Mouse (Mus musculus): ENCODE data around the gene Sqstm1. TPM values are rescaled to one million over a fixed set of nuclear protein-coding genes. Genes with fewer than 3 reads are reported as not detected.
"Not testable (repeated sequence)": the region's sequence is repeated elsewhere in the genome, so short reads cannot be mapped to it uniquely, and the experiment has no call there.

Sqstm1 gene
- polyA plus RNA-seq, 1 experiment from 2014 or later = 422 TPM

DNA sequence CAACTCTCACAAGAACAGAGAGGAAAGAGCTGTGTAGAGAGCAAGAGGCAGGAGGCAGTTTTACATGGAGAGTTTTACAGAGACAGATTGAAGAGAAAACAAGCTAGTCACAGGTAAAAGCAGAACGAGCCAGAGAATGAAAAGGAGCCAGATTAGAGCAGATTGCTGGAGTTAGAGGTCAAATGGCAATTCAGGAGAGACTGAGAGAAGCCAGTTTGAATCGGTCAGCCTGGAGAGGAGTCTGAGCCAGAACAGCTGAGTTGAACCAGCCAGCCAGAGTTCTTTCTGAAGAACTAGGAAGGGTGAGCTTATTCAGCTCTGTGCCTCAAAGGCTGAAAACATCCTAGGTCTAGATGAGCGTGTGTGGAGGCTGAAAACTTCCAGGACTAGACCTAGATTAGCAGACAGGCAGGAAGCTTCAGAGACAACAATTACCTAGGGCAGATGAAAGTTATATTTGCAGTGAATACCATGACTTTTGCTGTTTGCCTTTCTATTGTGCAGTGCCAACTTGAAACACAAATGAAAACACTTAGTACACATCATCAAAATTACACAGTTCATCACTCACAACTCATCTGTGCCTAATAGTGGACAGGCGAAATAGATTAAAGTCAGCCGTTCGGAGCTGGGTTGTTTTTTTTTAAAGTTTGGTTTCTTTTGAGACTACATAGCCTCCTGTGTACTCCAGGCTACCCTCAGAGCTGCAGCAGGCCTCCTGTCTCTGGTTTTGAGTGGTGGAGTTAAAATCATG lies 30.0 kb downstream of the Sqstm1 start:
- Histone ChIP-seq H3K4me3 (no peak overlapping the region), H3K36me3 (peaks cover 21% of the 10 kb centered on the region), H3K27ac (replicated peaks) (no peak overlapping the region), H3K27me3 (no peaks in the 10 kb centered on the region), H3K9ac (no peak overlapping the region), H3K4me1 (replicated peaks) (peaks cover 9% of the 10 kb centered on the region), H3K4me2 (no peak overlapping the region), H3K9me3 (no peaks in the 10 kb centered on the region)
- 83% methylated on average over 6 of the region's 6 CpGs for WGBS
- no peak for ATAC-seq (ENCODE audit: low FRiP score, low read depth)

DNA sequence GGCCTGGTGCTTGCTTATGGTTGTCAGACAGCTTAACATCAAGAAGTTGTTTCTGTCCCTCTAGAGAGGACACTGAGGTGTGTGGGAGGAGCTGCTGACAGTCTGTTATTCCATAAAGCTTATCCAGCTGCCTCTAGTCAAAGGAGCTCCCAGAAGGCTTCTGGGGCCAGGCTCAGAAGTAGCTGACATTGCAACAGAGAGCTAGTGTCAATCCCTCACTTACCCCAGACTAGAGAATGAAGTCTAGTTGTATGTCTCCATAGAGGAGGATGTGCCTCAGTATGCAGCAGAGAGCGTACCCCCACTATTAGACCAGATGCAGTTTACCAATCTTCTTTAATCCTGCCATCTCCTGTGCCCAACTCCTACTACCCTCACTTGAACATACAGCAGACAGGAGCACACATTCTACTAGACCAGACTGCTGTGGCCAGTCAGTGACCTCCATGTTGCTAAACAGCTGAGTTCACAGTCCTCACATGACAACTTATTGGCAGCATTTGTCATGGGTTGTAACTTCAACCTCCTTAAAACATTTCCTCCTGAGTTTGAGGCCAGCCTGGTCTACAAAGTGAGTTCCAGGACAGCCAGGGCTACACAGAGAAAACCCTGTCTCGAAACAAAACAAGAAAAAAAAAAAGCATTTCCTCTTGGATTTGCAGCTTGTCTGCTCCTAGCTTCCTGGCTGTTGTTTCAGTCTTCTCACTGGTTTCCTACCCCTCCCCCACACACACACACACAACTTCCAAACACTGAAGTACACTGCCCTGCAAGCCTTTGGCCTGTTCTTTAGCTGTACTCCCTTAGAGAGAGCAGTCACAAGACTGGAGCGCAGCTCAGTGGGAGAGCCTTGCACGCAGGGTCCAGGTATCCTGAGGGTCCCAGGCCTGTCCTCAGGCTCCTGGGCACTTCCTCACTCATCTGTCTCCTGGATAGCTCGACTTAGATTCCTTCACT lies 31.8 kb downstream of the Sqstm1 start:
- 88% methylated on average over 5 of the region's 5 CpGs for WGBS
- Histone ChIP-seq H3K36me3 (peaks cover 14% of the 10 kb centered on the region; the same call in 1 of the 2 replicates), H3K9ac (no peak overlapping the region)

DNA sequence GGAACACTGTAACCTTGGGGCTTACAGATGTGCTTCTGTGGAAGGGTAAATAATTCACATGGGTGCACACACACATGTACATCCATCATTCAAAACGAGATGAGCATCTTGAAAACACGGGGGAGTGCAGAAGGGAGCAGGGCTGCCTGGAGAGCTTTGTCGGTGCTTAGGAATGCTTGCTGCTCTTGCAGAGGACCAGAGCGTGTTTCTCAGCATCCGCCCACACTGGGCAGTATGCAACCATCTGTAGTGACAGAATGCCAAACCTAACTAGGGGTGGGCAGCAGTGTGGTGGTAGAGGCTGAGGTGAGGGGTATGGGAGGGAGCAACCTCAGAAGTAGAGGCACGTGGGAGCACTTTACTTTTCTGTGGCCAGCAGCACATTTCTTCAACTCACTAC lies 33.5 kb downstream of the Sqstm1 start:
- no peak overlapping the region for H3K4me3 ChIP-seq
- peaks cover 15% of the 10 kb centered on the region for H3K36me3 ChIP-seq
- H3K4me1 ChIP-seq (replicated peaks) = peaks cover 15% of the 10 kb centered on the region
- ATAC-seq (ENCODE audit: low FRiP score, low read depth) = no peak
- WGBS = 82% methylated on average over 6 of the region's 6 CpGs
- H3K9ac ChIP-seq = no peak overlapping the region
- no peaks in the 10 kb centered on the region for H3K9me3 ChIP-seq
- H3K4me2 ChIP-seq = no peak overlapping the region
- no peaks in the 10 kb centered on the region for H3K27me3 ChIP-seq
- H3K27ac ChIP-seq (replicated peaks) = no peak overlapping the region

More for the DNA sequence above, 31.8 kb downstream of the Sqstm1 start:
- Histone ChIP-seq H3K4me2 (no peak overlapping the region), H3K27ac (replicated peaks) (no peak overlapping the region), H3K4me1 (replicated peaks) (peaks cover 15% of the 10 kb centered on the region), H3K9me3 (no peaks in the 10 kb centered on the region), H3K4me3 (no peak overlapping the region), H3K27me3 (no peaks in the 10 kb centered on the region)
- ATAC-seq (ENCODE audit: low FRiP score, low read depth) = no peak

DNA sequence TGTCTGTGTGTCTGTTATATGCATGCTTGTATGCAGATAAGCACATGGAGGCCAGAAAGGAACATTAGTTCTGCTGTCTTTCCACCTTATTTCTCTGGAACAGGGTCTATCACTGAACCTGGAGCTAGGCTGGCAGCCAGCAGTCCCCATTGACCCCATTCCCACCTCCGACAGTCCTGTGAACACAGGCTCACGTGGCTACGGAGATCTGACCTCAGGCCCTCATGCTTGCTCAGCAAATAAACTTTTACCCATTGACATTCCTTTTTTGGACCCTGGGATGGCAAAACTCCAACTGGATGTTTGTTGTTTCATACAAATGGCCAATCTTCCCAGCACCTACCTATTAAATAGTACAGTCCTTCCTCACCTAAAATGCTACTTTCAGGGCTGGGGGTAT lies 34.3 kb downstream of the Sqstm1 start:
- ATAC-seq (ENCODE audit: low FRiP score, low read depth) = no peak
- Histone ChIP-seq H3K4me1 (replicated peaks) (peaks cover 15% of the 10 kb centered on the region), H3K9ac (no peak overlapping the region), H3K4me2 (no peak overlapping the region), H3K27me3 (no peaks in the 10 kb centered on the region), H3K27ac (replicated peaks) (no peak overlapping the region), H3K4me3 (no peak overlapping the region), H3K36me3 (peaks cover 21% of the 10 kb centered on the region), H3K9me3 (no peaks in the 10 kb centered on the region)
- 83% methylated on average over 3 of the region's 3 CpGs for WGBS

DNA sequence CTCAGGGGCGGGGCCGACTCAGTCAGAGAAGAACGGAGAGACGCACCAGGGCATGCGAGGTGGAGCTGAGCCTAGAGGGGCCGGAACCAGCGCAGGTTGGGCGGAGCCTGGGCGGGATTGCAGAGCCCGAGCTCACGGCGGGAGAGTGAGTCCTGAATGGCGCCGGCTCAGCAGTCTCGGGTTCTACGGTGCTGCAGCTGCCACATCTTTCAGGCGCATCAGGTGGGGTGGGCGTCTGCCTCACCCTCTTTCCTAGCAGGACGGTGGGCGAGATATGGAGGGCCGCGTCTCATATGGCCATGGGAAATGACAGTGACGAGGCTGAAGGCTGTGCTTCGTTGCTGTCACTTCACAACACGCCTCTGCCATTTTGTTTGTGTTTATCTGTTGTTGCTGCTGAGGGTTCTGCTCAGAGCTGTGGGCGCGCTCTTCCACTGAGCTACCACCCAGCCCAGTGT lies 35.9 kb downstream of the Sqstm1 start:
- 0% methylated on average over 27 of the region's 27 CpGs for WGBS
- H3K27me3 ChIP-seq = no peaks in the 10 kb centered on the region

DNA sequence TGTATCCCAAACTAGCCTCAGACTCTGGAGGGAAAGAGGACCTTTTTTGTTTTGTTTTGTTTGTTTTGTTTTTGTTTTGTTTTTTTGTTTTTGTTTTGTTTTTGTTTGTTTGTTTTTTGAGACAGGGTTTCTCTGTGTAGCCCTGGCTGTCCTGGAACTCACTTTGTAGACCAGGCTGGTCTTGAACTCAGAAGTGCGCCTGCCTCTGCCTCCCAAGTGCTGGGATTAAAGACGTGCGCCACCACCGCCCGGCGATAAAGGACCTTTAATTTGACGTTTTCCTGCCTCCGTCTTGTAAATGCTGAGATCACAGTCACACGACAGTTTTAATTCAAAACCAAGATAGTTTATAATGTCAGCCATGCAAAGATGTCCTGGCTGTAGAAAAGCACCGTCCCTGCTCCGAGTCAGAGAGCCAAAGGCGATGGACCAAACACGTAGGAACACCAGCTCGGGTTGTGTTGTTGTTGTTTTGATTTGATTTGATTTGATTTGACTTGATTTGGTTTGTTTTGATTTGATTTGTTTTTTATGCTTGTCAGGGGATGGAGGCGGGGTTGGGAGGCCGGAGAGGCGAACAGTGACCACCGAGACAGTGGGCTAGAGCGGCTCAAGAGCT lies 36.4 kb downstream of the Sqstm1 start, which contains the start of gene Mrnip:
Mrnip (plus strand) TSS at position 334 of the 619 bp plus-strand sequence.
- H3K36me3 ChIP-seq = peaks cover 28% of the 10 kb centered on the region
- ATAC-seq (ENCODE audit: low FRiP score, low read depth) = peak; percentile 73
- peak within 1 kb of the TSS; percentile 94 for H3K27ac ChIP-seq (replicated peaks)
- WGBS = 4% methylated on average over 19 of the region's 19 CpGs
- peaks cover 15% of the 10 kb centered on the region for H3K4me1 ChIP-seq (replicated peaks)
- H3K4me3 ChIP-seq = peak within 1 kb of the TSS; percentile 61
- not testable (repeated sequence) for H3K27me3 ChIP-seq, H3K9me3 ChIP-seq
- H3K9ac ChIP-seq = peak within 1 kb of the TSS; percentile 67
- H3K4me2 ChIP-seq = peak within 1 kb of the TSS; percentile 84

More for the DNA sequence above, 35.9 kb downstream of the Sqstm1 start:
- Histone ChIP-seq H3K36me3 (peaks cover 26% of the 10 kb centered on the region), H3K4me1 (replicated peaks) (peaks cover 15% of the 10 kb centered on the region), H3K27ac (replicated peaks) (peak overlapping the region; percentile 94), H3K9me3 (no peaks in the 10 kb centered on the region), H3K4me3 (peak overlapping the region; percentile 61), H3K4me2 (peak overlapping the region; percentile 84), H3K9ac (peak overlapping the region; percentile 67)
- ATAC-seq (ENCODE audit: low FRiP score, low read depth) = peak; percentile 98

DNA sequence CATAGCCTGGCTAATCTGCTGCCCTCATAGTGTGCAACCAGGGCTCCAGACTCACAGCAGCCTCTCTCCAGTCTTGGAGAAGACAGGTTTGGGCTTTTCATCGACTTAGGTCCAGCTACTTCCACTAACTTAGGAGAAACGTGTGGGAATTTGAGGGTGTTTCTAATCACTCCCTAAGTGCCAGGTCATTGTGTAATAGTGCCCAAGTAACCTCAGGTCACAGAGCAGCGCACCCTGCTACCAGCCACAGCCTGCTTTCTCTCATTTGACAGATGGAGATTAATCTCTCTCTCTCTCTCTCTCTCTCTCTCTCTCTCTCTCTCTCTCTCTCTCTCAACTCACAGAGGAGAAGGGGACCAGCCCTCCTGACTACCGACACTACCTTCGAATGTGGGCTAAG lies 42.3 kb downstream of the Sqstm1 start:
- Histone ChIP-seq H3K9ac (no peak overlapping the region), H3K4me3 (no peak overlapping the region), H3K9me3 (no peaks in the 10 kb centered on the region), H3K4me1 (replicated peaks) (no peaks in the 10 kb centered on the region), H3K27me3 (no peaks in the 10 kb centered on the region), H3K36me3 (peaks cover 62% of the 10 kb centered on the region), H3K27ac (replicated peaks) (no peak overlapping the region), H3K4me2 (no peak overlapping the region)
- WGBS = 81% methylated on average over 5 of the region's 5 CpGs
- ATAC-seq (ENCODE audit: low FRiP score, low read depth) = no peak

DNA sequence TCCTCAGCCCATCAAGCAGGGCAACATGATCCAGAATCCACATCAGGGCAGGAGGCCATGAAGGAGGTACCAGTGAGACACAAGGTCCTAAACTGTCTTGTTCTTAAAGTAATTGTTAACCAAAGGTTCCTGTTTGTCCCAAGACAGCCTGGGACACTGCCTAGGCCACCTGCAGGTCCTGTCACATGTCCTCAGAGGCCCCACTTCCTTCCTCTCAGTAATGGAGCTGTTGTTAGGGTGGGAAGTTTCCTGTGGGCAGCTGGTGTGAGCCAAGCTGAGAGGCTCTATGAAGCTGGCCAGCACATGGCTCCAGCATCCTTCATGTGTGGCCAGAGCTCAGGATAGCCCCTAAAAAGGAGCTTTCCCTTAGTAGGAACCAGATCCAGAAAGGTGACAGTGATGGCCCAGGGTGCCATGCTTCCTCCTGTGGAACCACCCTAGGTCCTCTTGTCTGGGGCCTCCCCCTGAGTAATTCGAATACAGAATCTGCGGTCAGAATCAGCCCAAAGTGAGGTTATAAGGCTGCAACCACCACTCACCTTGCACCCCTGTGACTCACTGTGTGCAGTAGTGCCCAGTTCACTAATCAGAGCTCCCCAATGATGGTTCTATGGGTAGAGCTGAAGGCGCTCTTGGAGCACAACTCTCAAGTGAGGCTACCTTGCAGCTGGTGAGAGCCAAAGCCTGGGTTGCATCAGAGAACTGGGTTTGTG lies 48.1 kb downstream of the Sqstm1 start:
- Histone ChIP-seq H3K27ac (replicated peaks) (no peak overlapping the region), H3K36me3 (peaks cover 74% of the 10 kb centered on the region), H3K4me1 (replicated peaks) (no peaks in the 10 kb centered on the region), H3K9ac (no peak overlapping the region), H3K4me3 (no peak overlapping the region), H3K27me3 (no peaks in the 10 kb centered on the region), H3K4me2 (no peak overlapping the region), H3K9me3 (no peaks in the 10 kb centered on the region)
- no peak for ATAC-seq (ENCODE audit: low FRiP score, low read depth)
- WGBS = over 99% methylated on average over 3 of the region's 3 CpGs

DNA sequence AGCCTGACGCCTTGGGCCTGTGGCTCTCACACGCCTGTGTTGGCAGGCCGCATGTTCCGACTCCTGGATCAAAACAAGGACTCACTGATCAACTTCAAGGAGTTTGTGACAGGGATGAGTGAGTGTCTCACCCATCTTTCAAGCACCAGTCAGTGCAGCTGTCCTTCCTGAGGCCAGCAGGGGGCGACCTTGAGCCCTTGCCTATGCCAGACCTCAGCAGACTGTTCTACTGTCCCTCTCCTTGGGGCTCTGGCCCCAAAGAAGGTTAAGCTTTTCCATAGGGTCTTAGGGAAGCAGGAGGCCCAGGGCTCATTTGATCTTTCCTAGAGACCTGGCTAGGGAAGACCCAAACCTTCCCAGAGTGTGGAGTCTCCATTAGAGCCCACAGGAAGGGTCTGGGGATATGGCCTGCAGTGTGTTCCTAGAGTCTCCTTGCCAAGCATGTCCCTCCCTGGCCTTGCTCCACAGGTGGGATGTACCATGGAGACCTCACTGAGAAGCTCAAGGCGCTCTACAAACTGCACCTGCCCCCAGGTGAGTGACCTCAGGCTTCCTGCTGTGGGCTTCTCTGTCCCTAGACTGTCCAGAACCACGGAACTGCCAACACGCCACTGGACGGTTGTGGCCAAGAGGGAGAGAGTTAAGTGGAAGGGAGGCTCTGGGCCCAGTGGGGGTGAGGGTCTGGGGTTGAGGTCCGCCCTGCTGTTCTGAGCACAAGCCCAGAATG lies 48.9 kb downstream of the Sqstm1 start:
- no peak overlapping the region for H3K4me2 ChIP-seq
- H3K9ac ChIP-seq = no peak overlapping the region
- H3K36me3 ChIP-seq = peaks cover 78% of the 10 kb centered on the region
- WGBS = 59% methylated on average over 10 of the region's 10 CpGs
- no peak overlapping the region for H3K4me3 ChIP-seq
- no peaks in the 10 kb centered on the region for H3K27me3 ChIP-seq
- ATAC-seq (ENCODE audit: low FRiP score, low read depth) = no peak
- H3K27ac ChIP-seq (replicated peaks) = no peak overlapping the region
- H3K4me1 ChIP-seq (replicated peaks) = no peaks in the 10 kb centered on the region
- no peaks in the 10 kb centered on the region for H3K9me3 ChIP-seq

DNA sequence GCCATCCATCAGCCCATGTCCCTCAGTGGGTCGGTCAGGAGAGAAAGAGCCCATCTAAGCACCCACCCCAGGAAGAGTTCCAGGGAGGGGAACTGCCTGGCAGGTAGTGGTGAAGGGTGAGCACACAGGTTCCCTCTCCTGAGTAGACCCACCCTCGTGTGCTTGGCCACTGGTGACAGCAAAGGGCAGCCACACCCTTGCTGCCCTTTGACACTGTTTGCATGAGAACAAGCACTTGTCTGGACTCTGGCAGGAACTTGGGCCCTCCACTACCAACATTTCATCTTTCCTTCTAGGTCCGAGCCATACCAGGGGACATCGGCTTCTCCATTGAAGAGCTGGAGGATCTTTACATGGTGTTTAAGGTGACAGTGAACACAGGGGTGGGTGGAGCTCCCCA lies 51.3 kb downstream of the Sqstm1 start:
- no peaks in the 10 kb centered on the region for H3K27me3 ChIP-seq
- H3K4me2 ChIP-seq = no peak overlapping the region
- WGBS = 88% methylated on average over 4 of the region's 4 CpGs
- H3K4me3 ChIP-seq = no peak overlapping the region
- H3K9me3 ChIP-seq = no peaks in the 10 kb centered on the region
- no peak overlapping the region for H3K27ac ChIP-seq (replicated peaks)
- ATAC-seq (ENCODE audit: low FRiP score, low read depth) = no peak
- no peaks in the 10 kb centered on the region for H3K4me1 ChIP-seq (replicated peaks)
- peaks cover 84% of the 10 kb centered on the region for H3K36me3 ChIP-seq
- H3K9ac ChIP-seq = no peak overlapping the region

DNA sequence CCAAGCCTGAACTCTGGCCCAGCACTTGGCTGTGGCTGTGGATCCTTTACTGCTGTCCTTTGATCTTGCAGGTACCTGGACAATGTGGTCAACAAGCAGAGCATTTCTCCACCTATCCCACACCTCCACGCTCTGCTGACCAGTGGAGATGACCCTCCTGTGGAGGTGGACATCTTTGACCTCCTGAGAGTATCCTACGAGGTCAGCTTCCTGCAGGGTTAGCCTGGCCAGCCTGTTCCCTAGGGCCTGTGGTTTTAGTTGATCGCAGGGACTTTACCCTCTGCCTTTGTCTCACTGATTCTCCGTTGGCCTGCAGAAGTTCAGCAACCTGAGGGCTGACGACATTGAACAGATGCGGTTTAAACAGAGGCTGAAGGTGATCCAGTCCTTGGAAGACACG lies 52.3 kb downstream of the Sqstm1 start:
- 95% methylated on average over 7 of the region's 7 CpGs for WGBS
- H3K36me3 ChIP-seq = peaks cover 82% of the 10 kb centered on the region
- no peak for ATAC-seq (ENCODE audit: low FRiP score, low read depth)
- no peak overlapping the region for H3K27ac ChIP-seq (replicated peaks)
- H3K4me1 ChIP-seq (replicated peaks) = no peaks in the 10 kb centered on the region
- no peak overlapping the region for H3K4me3 ChIP-seq
- H3K4me2 ChIP-seq = no peak overlapping the region
- H3K9ac ChIP-seq = no peak overlapping the region
- H3K27me3 ChIP-seq = no peaks in the 10 kb centered on the region
- no peaks in the 10 kb centered on the region for H3K9me3 ChIP-seq

Data from hindbrain, embryonic 15.5 days (tissue).